Mouse (Mus musculus): ENCODE measurements around the gene Ahsg.

DNA sequence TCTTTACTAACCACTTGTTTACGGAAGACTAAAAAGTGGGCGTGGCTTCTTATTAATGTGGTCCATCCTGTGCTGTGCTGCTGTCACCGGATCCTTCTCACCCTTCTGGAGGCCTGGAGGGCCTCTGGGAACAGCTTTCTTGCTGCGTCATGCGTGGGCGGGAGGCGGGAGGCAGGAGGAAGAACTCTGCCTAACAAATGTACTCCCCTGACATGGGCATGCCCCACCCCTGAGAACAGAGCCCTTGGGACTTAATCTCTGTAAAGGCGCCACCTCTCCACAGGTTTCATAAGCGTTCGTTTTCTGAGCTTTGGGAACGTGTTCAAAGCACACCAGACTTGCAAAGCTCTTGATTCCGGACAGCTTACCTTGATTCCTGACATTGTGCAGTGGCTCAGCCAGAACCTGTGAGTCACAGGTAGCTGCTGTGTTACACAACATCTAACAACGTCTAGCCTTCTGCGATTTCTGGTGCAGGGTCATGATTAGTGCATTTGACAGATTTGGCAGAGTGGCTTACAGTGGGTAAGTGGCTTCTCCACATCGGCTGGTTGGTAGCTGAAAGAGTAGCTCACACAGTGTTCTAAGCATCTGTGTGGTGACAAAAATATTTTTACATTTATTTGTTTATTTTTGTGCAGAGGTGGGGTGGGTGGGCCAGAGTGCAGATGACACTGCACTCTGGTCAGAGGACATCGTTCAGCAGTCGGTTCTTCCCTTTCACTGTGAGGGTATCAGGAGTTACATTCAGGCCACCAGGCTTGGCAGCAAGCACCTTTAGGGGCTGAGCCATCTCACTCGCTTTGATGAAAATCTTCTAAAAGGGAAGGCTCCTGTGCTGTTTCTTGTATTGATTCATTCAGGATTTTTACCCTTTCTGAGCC lies 29.1 kb downstream of the Ahsg start:
- TF ChIP-seq POLR2A (IDR thresholded peaks at IDR 0.05; ENCODE audit: low read depth, low read length) (no peak), CTCF (conservative IDR thresholded peaks at IDR 0.05; ENCODE audit: insufficient read depth, insufficient read length, low read depth, low read length) (no peak)

All from kidney, adult 2 months (tissue).